Mouse (Mus musculus) CH12.LX (cell line): ENCODE data around the gene E130114P18Rik. TPM values are rescaled to one million over a fixed set of nuclear protein-coding genes. Genes with fewer than 3 reads are reported as not detected.

Experiments
- DNase-seq: peaks from one replicate; pipeline ENCODE4 v3.0.0-alpha.2; 2013; ENCODE audit errors: extremely low read depth
- H3K27ac ChIP-seq: 2 replicates; pipeline ENCODE4 v1.5.1; 2012; ENCODE audit warnings: low read depth, mild to moderate bottlenecking, control low read depth, moderate library complexity; ENCODE audit not compliant: insufficient read depth
- H3K27me3 ChIP-seq: replicated peaks from 2 replicates; pipeline ENCODE3; 2012; ENCODE audit warnings: inconsistent platforms
- H3K36me3 ChIP-seq, 2 experiments: replicated peaks in 1 of 2; 2 replicates each; pipeline versions ENCODE3 to v1.6.1; 2012; ENCODE audit warnings: inconsistent platforms in 1 of 2, low read length in 1 of 2, mild to moderate bottlenecking in 1 of 2, mixed read lengths in 1 of 2, moderate library complexity in 1 of 2; ENCODE audit not compliant: control insufficient read depth in 1 of 2, insufficient read depth in 1 of 2
- H3K4me1 ChIP-seq, 2 experiments: 2 replicates each; pipeline ENCODE4 v1.6.1; 2012; ENCODE audit warnings: inconsistent platforms in 1 of 2, moderate library complexity in 1 of 2; ENCODE audit not compliant: insufficient read depth in 2 of 2, control insufficient read depth in 1 of 2
- H3K4me2 ChIP-seq: 2 replicates; pipeline ENCODE4 v1.6.1; 2012; ENCODE audit warnings: low read depth, mild to moderate bottlenecking, control low read depth; ENCODE audit not compliant: poor library complexity, insufficient read depth, severe bottlenecking
- H3K4me3 ChIP-seq, 3 experiments: fragments of 150-350 bp in 1 of 3; sonication (generic) in 1 of 3; replicated peaks in 1 of 3; 2 replicates each; pipeline versions ENCODE3 to v1.5.1; 2011 to 2012; ENCODE audit warnings: low read depth in 2 of 3, low read length in 2 of 3, mild to moderate bottlenecking in 2 of 3, moderate library complexity in 2 of 3, control low read depth in 1 of 3, improper control_type of control experiment in 1 of 3, inconsistent platforms in 1 of 3, mixed read lengths in 1 of 3; ENCODE audit not compliant: poor library complexity in 1 of 3
- H3K79me2 ChIP-seq: replicated peaks from 2 replicates; pipeline ENCODE4 v1.6.1; 2012; ENCODE audit warnings: mild to moderate bottlenecking, moderate library complexity; ENCODE audit not compliant: control insufficient read depth, poor library complexity, insufficient read depth, severe bottlenecking; ENCODE audit errors: extremely low read depth
- H3K9ac ChIP-seq: 2 replicates; pipeline ENCODE4 v1.6.1; 2012; ENCODE audit warnings: low read depth, mild to moderate bottlenecking, control low read depth, moderate library complexity; ENCODE audit not compliant: insufficient read depth
- H3K9me3 ChIP-seq: replicated peaks from 2 replicates; pipeline ENCODE3; 2012; ENCODE audit warnings: low read length, inconsistent platforms, mixed read lengths
- CHD1 ChIP-seq: IDR thresholded peaks from 2 replicates; pipeline ENCODE4 v1.6.1; 2012; ENCODE audit warnings: low read depth, low read length, improper control_type of control experiment, inconsistent platforms
- CHD2 ChIP-seq: IDR thresholded peaks from 2 replicates; pipeline ENCODE4 v1.6.1; 2011; ENCODE audit warnings: low read length, improper control_type of control experiment
- CTCF ChIP-seq, 2 experiments: IDR thresholded peaks in 1 of 2; conservative IDR thresholded peaks in 1 of 2; 2 replicates each; pipeline ENCODE4 v1.5.1; 2011 to 2012; ENCODE audit warnings: low read depth in 2 of 2, low read length in 2 of 2, improper control_type of control experiment in 1 of 2, inconsistent platforms in 1 of 2, mild to moderate bottlenecking in 1 of 2, moderate library complexity in 1 of 2
- ELF1 ChIP-seq: IDR thresholded peaks from 2 replicates; pipeline ENCODE4 v1.6.1; 2014; ENCODE audit warnings: low read depth, mild to moderate bottlenecking, inconsistent platforms, low read length, improper control_type of control experiment
- HCFC1 ChIP-seq: IDR thresholded peaks from 2 replicates; pipeline ENCODE4 v1.6.1; 2012; ENCODE audit warnings: low read depth, mild to moderate bottlenecking, inconsistent platforms, low read length, improper control_type of control experiment
- JUND ChIP-seq: conservative IDR thresholded peaks from 2 replicates; pipeline ENCODE4 v1.6.1; 2011; ENCODE audit warnings: low read depth, low read length, improper control_type of control experiment
- MYC ChIP-seq: IDR thresholded peaks from 2 replicates; pipeline ENCODE4 v1.6.1; 2011; ENCODE audit warnings: low read depth, mild to moderate bottlenecking, improper control_type of control experiment, low read length
- NELFE ChIP-seq: IDR thresholded peaks from 2 replicates; pipeline ENCODE4 v1.6.1; 2011; ENCODE audit warnings: low read depth, low read length, improper control_type of control experiment
- POLR2A ChIP-seq: IDR thresholded peaks from 2 replicates; pipeline ENCODE4 v1.6.1; 2011; ENCODE audit warnings: low read depth, mild to moderate bottlenecking, improper control_type of control experiment, low read length
- RAD21 ChIP-seq: IDR thresholded peaks from 2 replicates; pipeline ENCODE4 v1.6.1; 2011; ENCODE audit warnings: low read depth, mild to moderate bottlenecking, low read length, improper control_type of control experiment, moderate library complexity
- SIN3A ChIP-seq: IDR thresholded peaks from 2 replicates; pipeline ENCODE4 v1.6.1; 2012; ENCODE audit warnings: low read length, improper control_type of control experiment, inconsistent platforms
- UBTF ChIP-seq: IDR thresholded peaks from 2 replicates; pipeline ENCODE4 v1.6.1; 2012; ENCODE audit warnings: low read depth, mild to moderate bottlenecking, inconsistent platforms, low read length, improper control_type of control experiment, moderate library complexity
- USF2 ChIP-seq: conservative IDR thresholded peaks from 2 replicates; pipeline ENCODE4 v1.6.1; 2011; ENCODE audit warnings: low read depth, low read length, improper control_type of control experiment
- ZKSCAN1 ChIP-seq: IDR thresholded peaks from 2 replicates; pipeline ENCODE4 v1.6.1; 2012; ENCODE audit warnings: low read depth, inconsistent platforms, low read length, improper control_type of control experiment, borderline replicate concordance
- ZMIZ1 ChIP-seq: IDR thresholded peaks from 2 replicates; pipeline ENCODE4 v1.6.1; 2012; ENCODE audit warnings: low read depth, mild to moderate bottlenecking, inconsistent platforms, low read length, improper control_type of control experiment
- ZNF384 ChIP-seq: IDR thresholded peaks from 2 replicates; pipeline ENCODE4 v1.6.1; 2012; ENCODE audit warnings: low read depth, low read length, improper control_type of control experiment, inconsistent platforms
- dilution Hi-C: fragments of 300-500 bp; cut with MboI; formaldehyde crosslinking; loops from 2 replicates; pipeline ENCODE4 v1.14.3; 2020; ENCODE audit warnings: low sequenced_read_pairs; ENCODE audit not compliant: extremely low pct_unique_long_range_greater_than_20kb, extremely low pct_ligation_motif_present
- in situ Hi-C: fragments of 300-500 bp; cut with MboI; formaldehyde crosslinking; loops from 3 replicates; pipeline ENCODE4 v1.14.3; 2019; ENCODE audit warnings: low sequenced_read_pairs, low pct_ligation_motif_present, low pct_unique_long_range_greater_than_20kb, mixed read lengths
- polyA plus RNA-seq: library from polyadenylated mRNA; unstranded; fragments of >175 nt; gene quantifications from 2 replicates; pipeline ENCODE4 v1.2.1, GENCODE M21; 2012; ENCODE audit warnings: low read depth; ENCODE audit not compliant: insufficient read length
- total RNA-seq, 2 experiments: library from RNA; depleted of rRNA; stranded (reverse); fragments of 300-350 nt in 1 of 2; fragments of >200 nt in 1 of 2; gene quantifications; 2 replicates each; pipeline ENCODE4 v1.2.3; 2012 to 2014

The E130114P18Rik gene
- total and polyA plus RNA-seq, 3 experiments, result not detected

DNA sequence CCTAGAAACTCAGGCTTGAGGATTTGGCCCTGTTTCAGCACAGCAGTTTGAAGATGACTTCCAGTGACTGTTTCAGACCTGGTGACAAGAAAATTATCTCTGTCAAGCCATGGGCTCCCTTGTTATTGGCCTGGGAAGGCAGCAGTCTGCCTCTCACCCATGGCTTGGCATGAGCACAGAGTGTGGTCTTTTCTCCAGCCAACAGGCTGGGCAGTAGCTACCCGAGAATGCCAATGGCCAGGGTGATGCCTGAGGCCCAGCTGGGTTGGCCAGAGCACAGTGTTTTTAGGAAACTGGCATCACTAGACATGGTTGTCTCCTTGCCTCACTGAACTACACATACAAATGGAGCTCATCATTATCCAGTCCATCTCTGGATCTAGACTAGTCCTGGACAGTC is 157.5 kb downstream of the E130114P18Rik start:
- no peaks in the 10 kb centered on the region for H3K36me3 ChIP-seq
- H3K4me3 ChIP-seq, result no peak overlapping the region
- DNase-seq, result no peak
- no peak for TF ChIP-seq ELF1
- TF ChIP-seq USF2, result no peak
- no peak for TF ChIP-seq CTCF (conservative IDR thresholded peaks at IDR 0.05 in 1 of 2, IDR thresholded peaks at IDR 0.05 in 1 of 2; ENCODE audit: low read depth in 2 of 2, low read length in 2 of 2)
- TF ChIP-seq NELFE, result no peak
- TF ChIP-seq ZKSCAN1, result no peak
- no peak for TF ChIP-seq ZMIZ1
- in situ Hi-C loops, result no loop called here
- H3K27me3 ChIP-seq, result no peaks in the 10 kb centered on the region
- no peaks in the 10 kb centered on the region for H3K4me1 ChIP-seq
- dilution Hi-C loops, result no loop called here
- H3K9ac ChIP-seq, result no peak overlapping the region
- H3K27ac ChIP-seq, result no peak overlapping the region
- no peaks in the 10 kb centered on the region for H3K79me2 ChIP-seq
- peaks cover 59% of the 10 kb centered on the region for H3K9me3 ChIP-seq
- H3K4me2 ChIP-seq, result no peak overlapping the region

DNA sequence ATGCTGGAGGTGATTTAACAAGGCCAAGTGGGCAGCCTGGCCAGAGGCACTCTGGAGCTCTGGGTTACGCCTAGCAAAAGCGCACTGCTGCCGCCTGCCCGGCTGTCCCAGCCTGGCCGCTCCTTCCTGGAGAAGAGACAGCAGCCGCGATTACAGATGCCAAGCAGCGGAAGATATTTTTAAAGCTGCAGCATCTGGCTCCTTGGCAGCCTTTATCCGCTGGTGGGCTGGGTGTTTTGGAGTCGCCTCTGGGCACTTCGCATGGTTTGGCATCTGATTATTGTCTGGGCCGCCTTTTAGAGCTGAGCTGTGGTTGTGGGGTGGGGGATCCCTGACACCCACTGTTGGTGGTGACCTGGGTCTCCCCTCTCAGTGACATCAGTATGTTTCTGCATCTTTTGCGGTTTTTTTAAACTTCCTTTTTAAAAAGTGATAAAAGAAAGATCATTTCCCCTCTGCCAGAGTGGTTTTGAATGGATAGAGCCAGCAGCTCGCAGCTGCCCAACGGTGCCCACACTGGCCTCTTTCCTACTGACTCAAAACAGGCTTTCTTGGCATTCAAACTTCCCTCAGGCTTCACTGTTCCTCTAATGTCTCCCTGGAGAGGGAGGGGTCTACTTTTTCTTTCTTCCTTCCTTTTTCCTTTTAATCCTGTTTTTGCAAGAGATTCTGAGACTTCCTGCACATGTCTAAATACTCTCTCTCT is 159.1 kb downstream of the E130114P18Rik start:
- H3K27me3 ChIP-seq, result no peaks in the 10 kb centered on the region
- dilution Hi-C loops (no loop called here), in situ Hi-C loops (no loop called here)
- H3K4me1 ChIP-seq, result no peaks in the 10 kb centered on the region
- peaks cover 53% of the 10 kb centered on the region for H3K9me3 ChIP-seq
- no peak for DNase-seq
- H3K79me2 ChIP-seq, result no peaks in the 10 kb centered on the region
- H3K36me3 ChIP-seq, result no peaks in the 10 kb centered on the region
- H3K4me3 ChIP-seq, result peak overlapping the region in 1 of 3 experiments; percentile 17
- TF ChIP-seq ZKSCAN1 (no peak), ELF1 (no peak), POLR2A (no peak), SIN3A (no peak), ZNF384 (no peak), CHD1 (no peak), HCFC1 (no peak), RAD21 (no peak), JUND (no peak), MYC (no peak), CHD2 (no peak), UBTF (no peak), USF2 (no peak)
- H3K27ac ChIP-seq, result no peak overlapping the region
- no peak overlapping the region for H3K9ac ChIP-seq
- no peak overlapping the region for H3K4me2 ChIP-seq
